Mouse (Mus musculus) olfactory bulb, adult 2 months (tissue): ENCODE data around the gene Man2a2.

Source experiments
- CTCF ChIP-seq: fragments of 200-500 bp; IDR thresholded peaks from 2 replicates; pipeline ENCODE4 v1.5.1; 2012; ENCODE audit warnings: low read depth, mild to moderate bottlenecking, low read length, moderate library complexity; ENCODE audit not compliant: insufficient read depth
- POLR2A ChIP-seq: fragments of 200-500 bp; IDR thresholded peaks from 2 replicates; pipeline ENCODE4 v1.6.1; 2012; ENCODE audit warnings: mild to moderate bottlenecking, low read depth, low read length, moderate library complexity; ENCODE audit not compliant: insufficient read depth

DNA sequence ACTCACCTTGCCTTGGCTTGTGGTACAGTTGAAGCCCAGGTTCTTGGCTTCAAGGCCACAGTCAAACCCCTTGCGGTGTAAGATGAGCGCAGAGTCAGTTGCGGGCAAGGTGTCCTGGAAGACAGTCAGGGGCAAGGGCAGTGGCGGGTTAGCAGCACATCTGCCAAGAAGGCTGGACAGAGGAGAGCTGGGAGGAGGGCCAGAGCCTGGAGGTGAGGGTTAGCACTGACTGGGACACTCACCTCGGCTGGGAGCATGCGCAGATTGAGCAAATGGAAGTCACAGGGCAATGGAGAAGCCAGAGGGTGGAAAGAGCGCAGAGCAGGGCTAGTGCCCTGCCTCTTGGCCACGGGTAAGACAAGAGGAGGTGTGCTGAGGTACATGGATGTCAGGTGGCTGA is 18.3 kb downstream of the Man2a2 start:
- TF ChIP-seq CTCF (no peak), POLR2A (no peak)
